Mouse (Mus musculus): ENCODE results near the gene Elp4.

Elp4 gene

GRCm38 (mm10) chr2:105669371-105669861, 234.9 kb downstream of the Elp4 start:
- peak; percentile 65 for DNase-seq

DNA sequence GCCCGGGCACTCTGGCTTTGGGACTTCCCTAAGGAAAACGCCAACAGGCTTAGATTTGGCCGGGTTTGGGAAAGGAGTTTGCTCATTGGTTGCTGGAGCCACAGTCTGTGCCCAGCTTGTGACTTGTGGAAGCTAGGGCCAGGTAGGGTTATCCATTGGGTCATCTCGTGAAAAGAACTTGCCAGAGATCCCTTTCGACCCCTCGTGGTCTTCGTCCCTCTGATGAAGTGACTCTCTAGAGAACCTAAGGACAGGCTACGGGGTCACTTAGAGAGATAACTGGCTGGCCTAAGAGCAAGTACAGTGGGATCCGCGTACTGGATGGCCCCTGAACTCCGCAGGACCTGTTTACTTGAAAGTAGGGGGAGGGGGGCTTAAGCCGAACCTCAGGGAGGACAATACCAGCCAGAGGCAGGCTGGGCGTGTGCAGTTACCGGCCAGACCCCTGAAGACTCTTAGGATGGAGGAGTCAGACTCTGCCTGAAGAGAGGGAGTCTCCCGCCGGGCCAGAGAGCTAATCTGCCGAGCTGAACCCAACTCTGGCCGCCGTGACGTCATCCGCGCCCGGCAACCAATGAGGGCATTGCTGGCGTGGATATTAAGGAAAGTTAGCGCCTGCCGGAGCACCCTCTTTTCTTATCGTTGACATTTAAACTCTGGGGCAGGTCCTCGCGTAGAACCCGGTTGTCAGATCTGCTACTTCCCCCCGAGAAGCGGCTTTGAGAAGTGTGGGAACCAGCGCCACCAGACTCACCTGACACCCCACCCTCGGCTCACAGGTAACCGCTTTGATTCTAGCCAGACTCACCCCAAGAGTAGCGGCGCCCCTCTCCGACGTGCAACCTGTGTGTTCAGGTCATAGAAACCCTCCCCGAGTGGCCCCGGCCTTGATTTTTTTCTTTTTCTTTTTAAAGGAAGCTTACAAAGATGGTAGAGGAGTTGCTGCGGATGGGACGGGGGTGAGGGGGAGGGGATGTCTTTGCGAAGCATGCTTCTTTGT, 235.8 kb downstream of the Elp4 start, which contains the start of gene Pax6:
Gene Pax6, plus strand, starts transcription at position 630 of the 1,000 bp plus-strand sequence.
- DNase-seq = peak; percentile 60

DNA sequence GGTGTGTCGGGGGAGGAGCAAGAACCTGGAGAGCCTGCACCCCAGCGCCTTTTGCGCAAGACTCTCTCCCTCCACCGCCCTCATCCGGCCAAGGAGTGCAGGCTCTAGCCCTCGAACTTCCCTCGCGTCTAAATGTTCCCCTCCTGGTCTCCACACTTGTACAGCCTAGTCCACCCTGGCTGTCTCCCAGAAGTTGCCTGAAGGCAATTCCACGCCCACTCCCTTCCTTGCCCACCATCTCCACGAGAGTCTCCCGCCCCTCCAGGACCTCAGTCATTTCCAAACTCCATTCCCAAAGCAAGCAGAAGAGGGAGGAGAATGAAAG, 236.8 kb downstream of the Elp4 start:
- peak; percentile 60 for DNase-seq

DNA sequence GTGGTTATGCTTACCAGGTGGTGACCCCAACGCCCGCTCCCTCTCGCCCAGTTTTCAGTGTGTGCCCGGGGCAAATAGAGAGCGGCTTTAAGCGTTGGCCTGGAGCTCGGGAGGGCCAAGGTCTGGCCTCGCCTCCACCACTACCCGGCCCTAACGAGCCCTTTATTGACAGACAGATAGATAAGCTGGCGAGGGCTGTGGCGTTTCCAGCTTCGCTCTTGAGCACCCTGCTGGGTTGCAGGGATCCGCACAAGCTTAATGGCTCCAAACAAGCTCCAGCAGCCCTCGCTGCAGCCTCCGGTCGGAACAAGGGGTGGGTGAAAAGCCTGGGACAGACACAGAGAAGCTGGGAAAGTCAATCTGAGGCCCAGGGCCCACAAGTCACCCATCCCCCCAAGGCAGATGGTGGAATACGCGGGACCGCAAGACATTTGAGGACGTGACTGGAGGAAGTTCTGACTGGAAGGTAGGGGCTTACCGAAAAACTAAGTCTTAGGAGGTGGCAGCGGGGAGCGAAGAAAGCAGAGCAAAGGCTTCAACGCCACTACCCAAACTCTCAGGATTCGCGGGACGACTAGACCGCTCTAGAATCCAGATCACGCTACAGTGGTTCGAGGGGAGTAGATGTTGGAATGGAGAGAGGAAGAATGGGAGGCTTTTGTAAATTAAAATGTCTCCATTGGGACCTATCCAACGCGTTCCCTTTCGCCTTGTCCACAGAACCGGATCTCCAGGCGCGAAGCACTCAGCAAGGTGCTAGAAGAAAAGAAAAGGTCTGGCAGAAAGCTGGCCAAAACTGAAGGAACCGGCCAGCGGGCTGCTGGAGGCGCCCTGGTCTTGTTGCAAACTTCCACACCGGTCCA, 237.4 kb downstream of the Elp4 start:
- peak; percentile 35 for DNase-seq

DNA sequence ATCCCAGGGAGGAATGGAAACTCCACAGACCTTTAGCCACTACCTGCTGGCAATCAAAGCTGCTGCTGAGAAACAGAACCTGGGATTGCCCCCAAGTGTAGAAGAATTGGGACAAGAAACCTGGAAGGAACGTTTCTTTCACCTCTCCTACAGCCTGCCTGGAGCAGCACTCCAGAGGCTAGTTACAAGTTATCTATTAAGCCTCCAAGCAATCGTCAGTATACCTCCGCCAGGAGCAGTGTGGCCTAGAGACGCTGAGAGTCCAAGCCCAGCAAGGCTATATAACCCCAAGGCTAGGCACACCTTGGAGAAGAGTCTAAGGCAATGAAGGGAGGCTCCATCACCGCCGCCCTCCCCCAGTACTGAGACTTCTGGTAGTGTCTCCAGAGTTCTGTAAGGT, 238.0 kb downstream of the Elp4 start:
- DNase-seq = no peak

DNA sequence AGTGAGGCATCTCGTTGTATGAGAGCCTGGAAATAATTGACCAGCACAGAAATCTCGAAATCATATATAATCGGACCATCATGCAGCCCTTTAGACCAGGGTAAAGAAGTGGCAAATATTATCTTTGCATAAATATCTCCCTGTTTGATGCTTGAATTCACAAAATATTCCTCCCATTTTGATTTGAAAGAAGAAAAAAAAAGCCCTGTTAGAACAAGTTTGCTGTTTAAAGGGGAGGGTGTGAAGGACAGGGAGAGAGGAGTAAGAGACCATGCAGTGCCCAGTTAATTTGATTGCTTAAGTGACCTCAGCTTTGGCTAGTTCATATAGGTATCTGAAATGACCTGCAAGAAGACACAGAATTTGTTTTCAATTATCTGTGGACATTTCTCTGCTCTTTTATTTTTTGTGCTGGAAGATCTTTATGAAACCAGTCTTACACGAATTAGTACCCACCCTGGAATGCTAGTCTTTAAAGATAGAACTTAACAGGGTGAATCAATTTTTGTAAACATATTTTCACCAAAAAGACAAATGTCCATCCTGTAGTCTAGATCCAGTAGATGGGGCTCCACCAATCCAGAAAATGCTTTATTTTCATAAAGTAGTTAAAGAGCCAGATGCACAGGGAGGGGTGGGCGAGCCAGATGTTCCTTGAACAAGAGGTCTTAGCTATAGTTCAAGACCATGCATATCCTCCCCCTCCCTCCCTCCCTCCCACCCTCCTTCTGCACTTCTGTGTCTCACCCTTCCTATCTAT, 238.7 kb downstream of the Elp4 start:
- DNase-seq = no peak

- peak; percentile 17 for DNase-seq
Observed at GRCm38 (mm10) chr2:105664996-105665395, 239.4 kb downstream of the Elp4 start.

GRCm38 (mm10) chr2:105663101-105663511, 241.3 kb downstream of the Elp4 start:
- peak; percentile 36 for DNase-seq

DNA sequence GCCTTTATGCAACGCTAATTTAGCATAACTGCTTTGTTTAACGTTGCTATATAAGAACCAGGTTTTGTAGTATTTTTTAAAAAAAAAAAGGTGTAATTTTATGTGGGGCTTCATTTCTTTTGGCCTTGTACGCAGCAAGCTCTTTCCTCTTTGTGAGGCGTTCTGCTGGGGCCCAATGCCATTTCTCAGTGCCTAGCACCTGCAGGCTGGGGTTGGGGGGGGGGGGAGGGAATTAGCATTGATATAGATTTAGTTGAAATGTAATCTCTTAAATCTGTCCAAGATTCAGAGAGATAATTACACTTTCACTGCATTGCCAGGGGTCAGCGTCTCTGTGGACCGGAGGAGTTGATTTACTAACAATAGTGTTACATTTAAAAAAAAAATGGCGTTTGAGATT, 241.8 kb downstream of the Elp4 start:
- peak; percentile 3 for DNase-seq

GRCm38 (mm10) chr2:105662121-105662520, 242.2 kb downstream of the Elp4 start:
- no peak for DNase-seq

DNA sequence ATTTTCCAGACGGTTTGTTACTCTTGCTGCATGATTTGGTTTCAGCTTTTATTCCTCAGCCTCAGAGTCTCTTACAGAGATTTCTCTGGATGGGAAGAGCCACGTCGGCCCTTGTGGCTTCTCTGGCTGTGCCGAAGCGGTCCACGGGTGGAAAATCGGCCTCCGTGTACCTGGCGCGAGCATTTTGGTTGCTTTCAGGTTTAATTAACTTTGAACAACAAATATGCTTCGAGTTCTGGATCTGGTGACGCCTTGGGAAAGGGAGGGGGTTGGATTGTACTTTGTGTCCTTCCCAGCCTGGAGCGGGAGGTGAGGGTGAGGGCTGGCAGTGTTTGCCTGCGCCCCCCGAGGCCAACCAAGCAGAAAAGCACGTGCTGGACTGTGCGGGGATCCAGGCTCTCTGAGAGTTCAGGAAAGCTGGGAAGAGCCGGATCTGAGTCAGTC, 242.7 kb downstream of the Elp4 start:
- peak; percentile 55 for DNase-seq

GRCm38 (mm10) chr2:105660874-105661622, 243.3 kb downstream of the Elp4 start:
- DNase-seq = peak; percentile 50

DNA sequence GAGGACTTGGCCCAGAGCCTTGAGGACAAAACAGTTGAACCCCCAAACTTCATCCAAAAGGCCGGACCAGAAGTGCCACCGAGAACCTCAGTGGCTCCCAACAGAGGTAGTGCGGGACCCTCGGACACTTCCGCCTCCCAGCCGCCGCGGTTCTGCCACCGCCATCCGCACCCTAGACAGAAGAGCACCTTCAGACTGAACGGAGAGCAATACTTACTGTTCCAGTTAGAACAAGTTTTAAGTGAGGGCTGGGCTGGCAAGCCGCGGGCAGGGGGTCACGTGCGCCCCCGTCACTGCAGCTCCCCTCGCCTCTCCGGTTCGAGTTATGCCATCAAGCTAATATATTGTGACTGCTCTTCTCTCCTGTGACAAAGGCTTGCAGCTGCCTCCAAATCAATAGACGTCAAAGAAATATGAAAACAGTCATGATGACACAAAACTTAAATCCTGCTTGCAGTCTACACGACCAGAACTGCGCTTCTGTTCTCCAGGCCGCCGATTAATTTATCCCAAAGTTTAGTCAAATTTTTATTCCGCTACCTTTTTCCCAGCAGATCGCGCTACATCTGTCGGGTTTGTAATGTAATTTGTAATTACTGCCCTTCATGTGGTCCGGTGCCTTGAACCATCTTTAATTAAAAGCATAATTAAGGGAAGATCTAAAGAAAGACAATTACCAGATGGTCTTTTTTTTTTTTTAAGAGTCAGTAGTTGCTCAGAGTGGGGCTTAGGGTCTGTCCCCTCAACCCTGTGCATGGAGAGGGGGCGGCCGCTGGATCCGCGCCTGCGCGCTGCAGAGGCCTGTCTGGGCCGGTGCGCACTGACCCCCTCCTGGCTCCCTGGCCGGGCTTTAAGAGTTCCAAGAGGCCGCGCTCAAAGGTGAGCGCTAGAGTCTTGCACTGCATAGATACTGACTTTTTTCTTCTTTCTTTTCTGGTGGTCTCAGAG, 244.2 kb downstream of the Elp4 start:
- peak; percentile 57 for DNase-seq

- peak; percentile 19 for DNase-seq
Observed at GRCm38 (mm10) chr2:105659350-105659749, 245.0 kb downstream of the Elp4 start.

GRCm38 (mm10) chr2:105656456-105656855, 247.9 kb downstream of the Elp4 start:
- no peak for DNase-seq
